Mouse (Mus musculus) heart, embryonic 13.5 days (tissue): ENCODE results near the gene L3mbtl4. TPM values are rescaled to one million over a fixed set of nuclear protein-coding genes. Genes with fewer than 3 reads are reported as not detected.

Experiments
- ATAC-seq: fragments of 200-750 bp; cut with Nextera tagmentation; 2 replicates; pipeline ENCODE4 v1.8.0; 2017; ENCODE audit warnings: moderate TSS enrichment; ENCODE audit not compliant: insufficient number of reproducible peaks, low FRiP score, low TSS enrichment; ENCODE audit errors: extremely low read depth
- H3K27ac ChIP-seq: fragments of 300-500 bp; sonication (generic); replicated peaks from 2 replicates; pipeline ENCODE4 v1.5.1; 2015; ENCODE audit warnings: moderate library complexity, mild to moderate bottlenecking, inconsistent platforms
- H3K27me3 ChIP-seq: fragments of 300-500 bp; sonication (generic); replicated peaks from 2 replicates; pipeline ENCODE4 v1.6.1; 2015; ENCODE audit warnings: mild to moderate bottlenecking, inconsistent platforms
- H3K36me3 ChIP-seq: fragments of 300-500 bp; sonication (generic); 2 replicates; pipeline ENCODE4 v1.6.1; 2015; ENCODE audit warnings: mild to moderate bottlenecking, inconsistent platforms
- H3K4me1 ChIP-seq: fragments of 300-500 bp; sonication (generic); 2 replicates; pipeline ENCODE4 v1.6.1; 2015; ENCODE audit warnings: inconsistent platforms
- H3K4me2 ChIP-seq: fragments of 300-500 bp; sonication (generic); 2 replicates; pipeline ENCODE4 v1.6.1; 2015; ENCODE audit warnings: inconsistent platforms, mild to moderate bottlenecking, moderate library complexity
- H3K4me3 ChIP-seq: fragments of 300-500 bp; sonication (generic); 2 replicates; pipeline ENCODE4 v1.5.1; 2015; ENCODE audit warnings: moderate library complexity, mild to moderate bottlenecking, inconsistent platforms
- H3K9ac ChIP-seq: fragments of 300-500 bp; sonication (generic); 2 replicates; pipeline ENCODE4 v1.6.1; 2015; ENCODE audit warnings: inconsistent platforms, mild to moderate bottlenecking, moderate library complexity
- H3K9me3 ChIP-seq: fragments of 300-500 bp; sonication (generic); 2 replicates; pipeline ENCODE4 v1.6.1; 2016; ENCODE audit warnings: inconsistent platforms
- WGBS: fragments of 180-500 bp; shearing (Covaris S2); methylation state at CpG from one replicate; pipeline ENCODE4 v1.1.7; 2015; ENCODE audit warnings: mixed read lengths; 5-methylcytosine and 5-hydroxymethylcytosine counted together
- polyA plus RNA-seq: library from polyadenylated mRNA; unstranded; fragments of >200 nt; fragmentation: Nextera tagmentation; extraction: Ambion mirVana; gene quantifications from 2 replicates; pipeline ENCODE4 v1.2.1, GENCODE M21; 2015

L3mbtl4 gene
- polyA plus RNA-seq, 1 experiment from 2014 or later, result 0.21 TPM

GRCm38 (mm10) chr17:68559698-68560097 is 286.1 kb downstream of the L3mbtl4 start:
- H3K36me3 ChIP-seq, result no peaks in the 10 kb centered on the region
- no peak overlapping the region for H3K27ac ChIP-seq
- no peak overlapping the region for H3K4me2 ChIP-seq
- no peaks in the 10 kb centered on the region for H3K4me1 ChIP-seq
- ATAC-seq, result no peak
- no peak overlapping the region for H3K9ac ChIP-seq
- 66% methylated on average over 9 of the region's 9 CpGs for WGBS
- no peak overlapping the region for H3K4me3 ChIP-seq
- no peaks in the 10 kb centered on the region for H3K27me3 ChIP-seq
- no peaks in the 10 kb centered on the region for H3K9me3 ChIP-seq

- Histone ChIP-seq H3K9ac (no peak overlapping the region), H3K4me3 (no peak overlapping the region), H3K9me3 (no peaks in the 10 kb centered on the region), H3K27me3 (no peaks in the 10 kb centered on the region), H3K36me3 (no peaks in the 10 kb centered on the region), H3K4me2 (no peak overlapping the region), H3K4me1 (no peaks in the 10 kb centered on the region), H3K27ac (no peak overlapping the region)
- WGBS, result 30% methylated on average over 1 of the region's 1 CpGs
- ATAC-seq, result no peak
Observed at GRCm38 (mm10) chr17:68560264-68560663, 286.7 kb downstream of the L3mbtl4 start.

- Histone ChIP-seq H3K27ac (no peak overlapping the region), H3K4me3 (no peak overlapping the region), H3K36me3 (no peaks in the 10 kb centered on the region), H3K27me3 (no peaks in the 10 kb centered on the region), H3K9ac (no peak overlapping the region), H3K4me2 (no peak overlapping the region), H3K9me3 (no peaks in the 10 kb centered on the region), H3K4me1 (no peaks in the 10 kb centered on the region)
- WGBS, result 81% methylated on average over 6 of the region's 6 CpGs
- ATAC-seq, result no peak
Observed at GRCm38 (mm10) chr17:68571806-68572205, 298.2 kb downstream of the L3mbtl4 start.

- no peak overlapping the region for H3K4me2 ChIP-seq
- no peak overlapping the region for H3K9ac ChIP-seq
- H3K9me3 ChIP-seq, result no peaks in the 10 kb centered on the region
- no peaks in the 10 kb centered on the region for H3K36me3 ChIP-seq
- H3K27me3 ChIP-seq, result no peaks in the 10 kb centered on the region
- ATAC-seq, result no peak
- no peak overlapping the region for H3K27ac ChIP-seq
- no peak overlapping the region for H3K4me3 ChIP-seq
- H3K4me1 ChIP-seq, result no peaks in the 10 kb centered on the region
- WGBS, result 70% methylated on average over 3 of the region's 3 CpGs
Observed at GRCm38 (mm10) chr17:68585195-68585594, 311.6 kb downstream of the L3mbtl4 start.

- H3K4me3 ChIP-seq, result no peak overlapping the region
- H3K27ac ChIP-seq, result no peak overlapping the region
- H3K4me2 ChIP-seq, result no peak overlapping the region
- WGBS, result 76% methylated on average over 4 of the region's 4 CpGs
- H3K36me3 ChIP-seq, result no peaks in the 10 kb centered on the region
- H3K9me3 ChIP-seq, result no peaks in the 10 kb centered on the region
- H3K9ac ChIP-seq, result no peak overlapping the region
- no peaks in the 10 kb centered on the region for H3K4me1 ChIP-seq
- no peaks in the 10 kb centered on the region for H3K27me3 ChIP-seq
- ATAC-seq, result no peak
Observed at GRCm38 (mm10) chr17:68591619-68592018, 318.0 kb downstream of the L3mbtl4 start.

- no peak overlapping the region for H3K27ac ChIP-seq
- WGBS, result 59% methylated on average over 4 of the region's 4 CpGs
Observed at GRCm38 (mm10) chr17:68602744-68603143, 329.1 kb downstream of the L3mbtl4 start.

GRCm38 (mm10) chr17:68607691-68608090 is 334.1 kb downstream of the L3mbtl4 start:
- Histone ChIP-seq H3K27me3 (no peaks in the 10 kb centered on the region), H3K9me3 (no peaks in the 10 kb centered on the region), H3K4me1 (no peaks in the 10 kb centered on the region), H3K36me3 (no peaks in the 10 kb centered on the region), H3K27ac (no peak overlapping the region), H3K4me3 (no peak overlapping the region), H3K9ac (no peak overlapping the region), H3K4me2 (no peak overlapping the region)
- WGBS, result 43% methylated on average over 6 of the region's 6 CpGs
- ATAC-seq, result no peak

More at GRCm38 (mm10) chr17:68602744-68603143, 329.1 kb downstream of the L3mbtl4 start:
- Histone ChIP-seq H3K36me3 (no peaks in the 10 kb centered on the region), H3K9ac (no peak overlapping the region), H3K9me3 (peaks cover 4% of the 10 kb centered on the region; the same call in 1 of the 2 replicates), H3K4me3 (no peak overlapping the region), H3K4me2 (no peak overlapping the region), H3K4me1 (no peaks in the 10 kb centered on the region), H3K27me3 (no peaks in the 10 kb centered on the region)
- no peak for ATAC-seq

GRCm38 (mm10) chr17:68611247-68611646 is 337.6 kb downstream of the L3mbtl4 start:
- no peaks in the 10 kb centered on the region for H3K9me3 ChIP-seq
- ATAC-seq, result no peak
- 78% methylated on average over 6 of the region's 6 CpGs for WGBS

GRCm38 (mm10) chr17:68625281-68625680 is 351.7 kb downstream of the L3mbtl4 start:
- H3K4me2 ChIP-seq, result no peak overlapping the region
- H3K4me1 ChIP-seq, result no peaks in the 10 kb centered on the region
- no peak overlapping the region for H3K4me3 ChIP-seq
- no peak for ATAC-seq
- H3K27me3 ChIP-seq, result no peaks in the 10 kb centered on the region
- no peaks in the 10 kb centered on the region for H3K9me3 ChIP-seq
- no peak overlapping the region for H3K27ac ChIP-seq
- no peak overlapping the region for H3K9ac ChIP-seq
- 69% methylated on average over 4 of the region's 4 CpGs for WGBS
- H3K36me3 ChIP-seq, result no peaks in the 10 kb centered on the region

More at GRCm38 (mm10) chr17:68611247-68611646, 337.6 kb downstream of the L3mbtl4 start:
- H3K9ac ChIP-seq, result no peak overlapping the region
- H3K36me3 ChIP-seq, result no peaks in the 10 kb centered on the region
- H3K27ac ChIP-seq, result no peak overlapping the region
- no peak overlapping the region for H3K4me2 ChIP-seq
- H3K4me1 ChIP-seq, result no peaks in the 10 kb centered on the region
- no peak overlapping the region for H3K4me3 ChIP-seq
- no peaks in the 10 kb centered on the region for H3K27me3 ChIP-seq

GRCm38 (mm10) chr17:68629631-68630426 is 356.2 kb downstream of the L3mbtl4 start:
- ATAC-seq, result no peak
- H3K9ac ChIP-seq, result no peak overlapping the region
- H3K9me3 ChIP-seq, result no peaks in the 10 kb centered on the region
- no peaks in the 10 kb centered on the region for H3K27me3 ChIP-seq
- H3K36me3 ChIP-seq, result no peaks in the 10 kb centered on the region
- WGBS, result 66% methylated on average over 7 of the region's 7 CpGs
- no peak overlapping the region for H3K4me3 ChIP-seq
- H3K4me1 ChIP-seq, result no peaks in the 10 kb centered on the region
- no peak overlapping the region for H3K27ac ChIP-seq
- H3K4me2 ChIP-seq, result no peak overlapping the region

GRCm38 (mm10) chr17:68631396-68631795 is 357.8 kb downstream of the L3mbtl4 start:
- no peaks in the 10 kb centered on the region for H3K9me3 ChIP-seq
- no peaks in the 10 kb centered on the region for H3K27me3 ChIP-seq
- H3K4me1 ChIP-seq, result no peaks in the 10 kb centered on the region
- no peak overlapping the region for H3K4me3 ChIP-seq
- no peaks in the 10 kb centered on the region for H3K36me3 ChIP-seq
- no peak overlapping the region for H3K9ac ChIP-seq
- whole genome bisulfite sequencing, result 82% methylated on average over 8 of the region's 8 CpGs
- ATAC-seq, result no peak
- H3K27ac ChIP-seq, result no peak overlapping the region
- no peak overlapping the region for H3K4me2 ChIP-seq

- Histone ChIP-seq H3K27me3 (no peaks in the 10 kb centered on the region), H3K9ac (no peak overlapping the region), H3K9me3 (no peaks in the 10 kb centered on the region), H3K27ac (no peak overlapping the region), H3K4me1 (no peaks in the 10 kb centered on the region), H3K4me3 (no peak overlapping the region), H3K4me2 (no peak overlapping the region), H3K36me3 (no peaks in the 10 kb centered on the region)
- WGBS, result 72% methylated on average over 6 of the region's 6 CpGs
- ATAC-seq, result no peak
Observed at GRCm38 (mm10) chr17:68640187-68640586, 366.6 kb downstream of the L3mbtl4 start.
